Mouse (Mus musculus): ENCODE results near the gene Tmcc2. TPM values are rescaled to one million over a fixed set of nuclear protein-coding genes. Genes with fewer than 3 reads are reported as not detected.
A peak's percentile ranks its signal among the peaks of the same experiment; 100 is the strongest.

Gene Tmcc2
- polyA plus RNA-seq, 1 experiment from 2014 or later: 52.9 TPM

- no peak for ATAC-seq (ENCODE audit: insufficient number of reproducible peaks, low FRiP score)
- no peaks in the 10 kb centered on the region; the same call in 1 of the 2 replicates for H3K9me3 ChIP-seq (replicated peaks)
- H3K4me3 ChIP-seq: no peak overlapping the region
- H3K27me3 ChIP-seq (replicated peaks): no peaks in the 10 kb centered on the region
- no peak overlapping the region for H3K4me2 ChIP-seq
- peaks cover 12% of the 10 kb centered on the region for H3K4me1 ChIP-seq (replicated peaks)
- no peak overlapping the region for H3K9ac ChIP-seq
- H3K27ac ChIP-seq (ENCODE audit: poor library complexity, severe bottlenecking): no peak overlapping the region
- 82% methylated on average over 7 of the region's 7 CpGs for WGBS
- H3K36me3 ChIP-seq: peaks cover 8% of the 10 kb centered on the region; the same call in 1 of the 2 replicates
Observed at GRCm38 (mm10) chr1:132420662-132421061, 29.6 kb upstream of the Tmcc2 start.

- H3K4me2 ChIP-seq: no peak overlapping the region
- peaks cover 8% of the 10 kb centered on the region; the same call in 1 of the 2 replicates for H3K36me3 ChIP-seq
- no peak overlapping the region for H3K27ac ChIP-seq (ENCODE audit: poor library complexity, severe bottlenecking)
- H3K4me1 ChIP-seq (replicated peaks): peaks cover 12% of the 10 kb centered on the region
- no peaks in the 10 kb centered on the region; the same call in 1 of the 2 replicates for H3K9me3 ChIP-seq (replicated peaks)
- H3K27me3 ChIP-seq (replicated peaks): no peaks in the 10 kb centered on the region
- no peak overlapping the region for H3K9ac ChIP-seq
- no peak overlapping the region for H3K4me3 ChIP-seq
- WGBS: 82% methylated on average over 2 of the region's 2 CpGs
- no peak for ATAC-seq (ENCODE audit: insufficient number of reproducible peaks, low FRiP score)
Observed at GRCm38 (mm10) chr1:132420206-132420605, 29.1 kb upstream of the Tmcc2 start.

DNA sequence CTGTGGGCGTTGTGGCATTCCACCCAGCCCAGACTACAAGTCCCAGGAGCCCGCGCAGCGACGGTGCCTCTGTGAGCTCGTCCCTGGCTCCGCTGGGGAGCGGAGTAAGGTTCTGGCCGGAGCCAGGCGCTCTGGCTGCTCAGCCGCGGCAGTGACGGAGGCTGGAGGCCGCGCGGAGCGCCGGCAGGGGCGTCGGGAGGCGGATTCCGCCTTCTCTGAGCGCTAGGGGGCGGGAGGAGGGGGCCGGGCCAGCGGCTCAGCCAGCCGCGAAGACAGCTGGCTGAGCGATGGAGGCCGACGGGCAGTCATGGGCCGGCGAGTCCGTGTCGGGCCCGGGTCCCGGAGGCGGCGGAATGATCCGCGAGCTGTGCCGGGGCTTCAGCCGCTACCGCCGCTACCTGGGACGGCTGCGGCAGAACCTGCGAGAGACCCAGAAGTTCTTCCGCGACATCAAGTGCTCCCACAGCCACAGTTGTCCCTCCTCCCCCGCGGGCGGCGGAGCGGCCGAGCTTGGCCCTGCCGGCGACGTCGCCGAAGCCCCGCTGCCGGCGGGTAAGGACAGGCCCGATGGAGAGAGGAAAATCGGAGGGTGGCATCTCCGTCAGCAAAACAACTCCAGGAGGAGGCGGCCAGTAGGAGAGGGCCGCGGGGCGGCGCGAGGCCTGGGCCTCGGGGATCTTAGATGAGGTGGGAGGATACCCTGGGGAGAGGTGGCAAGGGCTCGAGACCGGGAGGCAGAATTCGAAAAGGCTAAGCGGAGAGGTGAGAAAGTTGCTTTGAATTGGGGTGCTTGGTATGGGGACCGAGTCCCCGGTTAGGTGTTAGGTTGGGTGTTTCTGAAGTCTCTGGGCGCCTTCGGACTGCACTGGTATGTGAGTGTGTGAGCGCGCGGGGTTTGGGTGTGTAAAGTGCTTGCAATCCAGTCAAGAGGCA is 26.5 kb upstream of the Tmcc2 start, which contains the start of gene Dstyk:
Dstyk (plus strand) TSS at position 237 of the 933 bp plus-strand sequence.
- ATAC-seq (ENCODE audit: insufficient number of reproducible peaks, low FRiP score): peak; percentile 96
- Histone ChIP-seq H3K27ac (ENCODE audit: poor library complexity, severe bottlenecking) (peak within 1 kb of the TSS; percentile 93), H3K27me3 (replicated peaks) (no peaks in the 10 kb centered on the region), H3K4me1 (replicated peaks) (peaks cover 12% of the 10 kb centered on the region), H3K9ac (peak within 1 kb of the TSS; percentile 86), H3K4me3 (peak within 1 kb of the TSS; percentile 77), H3K9me3 (replicated peaks) (no peaks in the 10 kb centered on the region), H3K4me2 (peak within 1 kb of the TSS; percentile 76), H3K36me3 (0 out of 2 replicates have a peak, but pooled peaks cover 1% of the 10 kb centered on the region)
- WGBS: under 1% methylated on average over 85 of the region's 85 CpGs

GRCm38 (mm10) chr1:132416943-132417290 is 25.8 kb upstream of the Tmcc2 start:
- WGBS: 17% methylated on average over 6 of the region's 6 CpGs
- Histone ChIP-seq H3K9ac (peak overlapping the region; percentile 86), H3K27me3 (replicated peaks) (no peaks in the 10 kb centered on the region), H3K36me3 (no peaks in the 10 kb centered on the region), H3K4me3 (peak overlapping the region; percentile 77), H3K27ac (ENCODE audit: poor library complexity, severe bottlenecking) (peak overlapping the region; percentile 93), H3K9me3 (replicated peaks) (no peaks in the 10 kb centered on the region), H3K4me1 (replicated peaks) (peaks cover 12% of the 10 kb centered on the region), H3K4me2 (peak overlapping the region; percentile 76)
- ATAC-seq (ENCODE audit: insufficient number of reproducible peaks, low FRiP score): no peak

- Histone ChIP-seq H3K4me1 (replicated peaks) (peaks cover 12% of the 10 kb centered on the region), H3K4me2 (peak overlapping the region; percentile 5; the same call in 1 of the 2 replicates), H3K27ac (ENCODE audit: poor library complexity, severe bottlenecking) (no peak overlapping the region), H3K36me3 (no peaks in the 10 kb centered on the region), H3K27me3 (replicated peaks) (no peaks in the 10 kb centered on the region), H3K4me3 (no peak overlapping the region), H3K9me3 (replicated peaks) (no peaks in the 10 kb centered on the region), H3K9ac (no peak overlapping the region)
- no peak for ATAC-seq (ENCODE audit: insufficient number of reproducible peaks, low FRiP score)
- 58% methylated on average over 8 of the region's 8 CpGs for WGBS
Observed at GRCm38 (mm10) chr1:132416244-132416942, 25.3 kb upstream of the Tmcc2 start.

GRCm38 (mm10) chr1:132410657-132411056 is 19.6 kb upstream of the Tmcc2 start:
- ATAC-seq (ENCODE audit: insufficient number of reproducible peaks, low FRiP score): peak; percentile 59
- H3K27me3 ChIP-seq (replicated peaks): no peaks in the 10 kb centered on the region
- WGBS: 68% methylated on average over 3 of the region's 3 CpGs
- no peak overlapping the region for H3K9ac ChIP-seq
- H3K4me3 ChIP-seq: no peak overlapping the region
- H3K27ac ChIP-seq (ENCODE audit: poor library complexity, severe bottlenecking): no peak overlapping the region
- H3K4me2 ChIP-seq: no peak overlapping the region
- 0 out of 2 replicates have a peak, but pooled peaks cover 5% of the 10 kb centered on the region for H3K9me3 ChIP-seq (replicated peaks)
- no peaks in the 10 kb centered on the region for H3K4me1 ChIP-seq (replicated peaks)
- H3K36me3 ChIP-seq: no peaks in the 10 kb centered on the region

GRCm38 (mm10) chr1:132401843-132402242 is 10.8 kb upstream of the Tmcc2 start:
- no peak overlapping the region for H3K4me3 ChIP-seq
- peaks cover 6% of the 10 kb centered on the region for H3K9me3 ChIP-seq (replicated peaks)
- H3K36me3 ChIP-seq: no peaks in the 10 kb centered on the region
- no peak overlapping the region for H3K27ac ChIP-seq (ENCODE audit: poor library complexity, severe bottlenecking)
- H3K4me2 ChIP-seq: no peak overlapping the region
- no peaks in the 10 kb centered on the region for H3K4me1 ChIP-seq (replicated peaks)
- H3K9ac ChIP-seq: no peak overlapping the region
- ATAC-seq (ENCODE audit: insufficient number of reproducible peaks, low FRiP score): no peak
- no peaks in the 10 kb centered on the region for H3K27me3 ChIP-seq (replicated peaks)
- WGBS: 76% methylated on average over 1 of the region's 1 CpGs

GRCm38 (mm10) chr1:132400538-132400937 is 9.5 kb upstream of the Tmcc2 start:
- Histone ChIP-seq H3K9me3 (replicated peaks) (peaks cover 6% of the 10 kb centered on the region), H3K4me3 (no peak overlapping the region), H3K27me3 (replicated peaks) (no peaks in the 10 kb centered on the region), H3K4me2 (no peak overlapping the region), H3K27ac (ENCODE audit: poor library complexity, severe bottlenecking) (no peak overlapping the region), H3K36me3 (no peaks in the 10 kb centered on the region), H3K9ac (no peak overlapping the region), H3K4me1 (replicated peaks) (no peaks in the 10 kb centered on the region)
- ATAC-seq (ENCODE audit: insufficient number of reproducible peaks, low FRiP score): no peak
- 59% methylated on average over 1 of the region's 1 CpGs for WGBS

DNA sequence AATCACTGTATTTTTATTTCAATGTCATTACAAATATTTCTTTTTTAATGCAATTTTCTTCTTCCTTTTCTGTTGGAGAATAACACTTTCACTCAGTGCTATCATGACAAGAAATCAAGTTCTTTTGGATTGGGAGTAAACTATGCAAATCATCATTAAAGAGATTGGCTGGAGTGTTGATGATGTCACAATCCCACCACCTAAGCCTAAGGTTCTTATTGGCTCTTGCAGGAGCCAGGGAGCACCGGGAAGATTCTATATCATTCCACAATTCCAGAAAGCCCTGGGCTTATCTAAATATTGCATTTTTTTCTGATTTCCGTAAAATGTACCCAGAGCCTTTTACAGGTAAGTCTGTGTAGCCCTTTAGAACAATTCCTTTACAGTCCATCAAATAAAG is 5.6 kb upstream of the Tmcc2 start:
- Histone ChIP-seq H3K27me3 (replicated peaks) (no peaks in the 10 kb centered on the region), H3K4me3 (no peak overlapping the region), H3K4me2 (no peak overlapping the region), H3K9me3 (replicated peaks) (peaks cover 6% of the 10 kb centered on the region), H3K9ac (no peak overlapping the region), H3K4me1 (replicated peaks) (no peaks in the 10 kb centered on the region), H3K27ac (ENCODE audit: poor library complexity, severe bottlenecking) (no peak overlapping the region), H3K36me3 (no peaks in the 10 kb centered on the region)
- ATAC-seq (ENCODE audit: insufficient number of reproducible peaks, low FRiP score): no peak
- WGBS: 65% methylated on average over 2 of the region's 2 CpGs

DNA sequence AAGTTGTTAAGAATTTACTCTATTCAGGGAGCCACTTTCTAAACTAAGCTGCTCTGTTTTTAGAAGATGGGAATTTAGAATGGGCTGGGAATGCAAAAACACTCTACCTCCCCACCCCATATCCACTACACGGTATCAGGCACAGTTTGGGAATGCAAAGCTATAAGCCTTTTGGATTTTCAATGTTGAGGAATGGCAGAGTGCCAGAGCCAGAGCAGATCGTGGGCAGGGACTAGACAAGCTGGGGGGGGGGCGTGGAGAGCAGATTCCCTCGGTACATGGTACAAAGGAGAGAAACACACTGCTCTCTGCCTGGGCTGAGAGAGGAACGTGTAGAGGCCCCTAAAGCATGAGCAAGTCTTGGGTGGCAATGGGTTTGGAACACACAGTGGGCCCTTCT is 1.8 kb upstream of the Tmcc2 start:
- 62% methylated on average over 5 of the region's 5 CpGs for WGBS
- Histone ChIP-seq H3K9me3 (replicated peaks) (peaks cover 4% of the 10 kb centered on the region; the same call in 1 of the 2 replicates), H3K27ac (ENCODE audit: poor library complexity, severe bottlenecking) (no peak overlapping the region), H3K4me2 (no peak overlapping the region), H3K27me3 (replicated peaks) (no peaks in the 10 kb centered on the region), H3K4me1 (replicated peaks) (peaks cover 30% of the 10 kb centered on the region), H3K36me3 (no peaks in the 10 kb centered on the region), H3K9ac (no peak overlapping the region), H3K4me3 (no peak overlapping the region)
- no peak for ATAC-seq (ENCODE audit: insufficient number of reproducible peaks, low FRiP score)

DNA sequence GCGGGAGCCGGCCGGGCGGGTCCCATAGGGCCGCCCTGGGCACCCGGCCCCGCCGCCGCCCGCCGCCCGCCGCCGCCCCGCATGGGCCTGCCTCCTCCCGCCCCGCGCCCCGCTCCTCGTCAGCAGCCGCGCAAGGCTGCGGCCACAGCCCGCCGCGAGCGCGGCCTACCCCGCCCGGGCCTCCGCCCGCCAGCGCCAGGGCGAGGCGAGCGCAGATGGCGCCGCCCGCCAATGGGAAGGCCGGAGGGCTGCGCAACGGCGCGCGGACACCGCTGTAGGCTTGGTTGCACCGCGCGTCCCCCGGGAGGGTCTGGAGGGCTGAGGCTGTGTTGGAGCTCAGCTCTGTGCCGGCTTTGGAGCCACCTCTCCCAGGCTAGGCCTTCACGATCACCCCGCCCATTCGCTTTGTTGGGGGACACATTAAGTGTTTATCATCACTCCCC is 520 bp upstream of the Tmcc2 start:
- H3K9ac ChIP-seq: peak overlapping the region; percentile 91
- peak; percentile 86 for ATAC-seq (ENCODE audit: insufficient number of reproducible peaks, low FRiP score)
- H3K4me3 ChIP-seq: peak overlapping the region; percentile 90
- no peaks in the 10 kb centered on the region for H3K9me3 ChIP-seq (replicated peaks)
- H3K27me3 ChIP-seq (replicated peaks): no peaks in the 10 kb centered on the region
- 4% methylated on average over 44 of the region's 54 CpGs for WGBS
- peaks cover 35% of the 10 kb centered on the region for H3K4me1 ChIP-seq (replicated peaks)
- H3K4me2 ChIP-seq: peak overlapping the region; percentile 99
- H3K27ac ChIP-seq (ENCODE audit: poor library complexity, severe bottlenecking): peak overlapping the region; percentile 55
- no peaks in the 10 kb centered on the region for H3K36me3 ChIP-seq

Measured in heart, embryonic 12.5 days (tissue).